9 mouse cellular contexts compared by ENCODE assay signal in the genomic region with DNA sequence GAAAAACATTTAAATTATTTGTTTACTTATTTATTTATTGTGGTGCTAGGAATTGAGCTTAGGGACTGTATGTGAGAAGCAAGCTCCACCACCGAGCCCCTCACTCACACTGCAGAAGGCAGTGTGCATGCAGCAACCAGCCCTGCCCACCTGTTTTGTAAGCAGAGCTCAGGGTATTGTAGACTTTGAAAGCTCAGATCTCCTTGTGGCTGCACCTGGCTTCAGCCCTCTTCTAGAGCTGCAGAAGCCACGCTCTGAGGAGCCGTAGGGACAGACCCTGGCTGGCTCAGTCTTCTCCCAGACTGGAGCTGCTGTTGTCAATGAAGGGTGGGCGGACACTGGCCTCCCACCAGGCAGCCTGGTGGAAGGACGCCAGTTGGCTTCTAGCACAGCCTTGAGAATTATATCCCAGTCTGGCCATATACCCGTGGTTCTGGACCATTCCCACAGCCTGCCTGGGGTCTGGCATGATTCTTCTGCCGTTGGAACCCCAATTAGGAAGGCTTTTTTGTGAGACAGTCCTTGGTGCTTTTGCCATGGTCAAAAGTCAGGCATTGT. TPM values are rescaled to one million over a fixed set of nuclear protein-coding genes. Genes with fewer than 3 reads are reported as not detected.
A peak's percentile ranks its signal among the peaks of the same experiment; 100 is the strongest.
DNase-seq lines count a peak whose midpoint lies in the region; ATAC-seq and TF ChIP-seq lines count a peak whose summit lies in the region.
"Had no signal": no experiment of that assay in that cellular context is flagged by ENCODE, and none has a peak within 500 bp of the region (broad histone marks: within the 10 kb centered on the region; RNA-seq: fewer than 3 reads in every experiment).

No protein-coding gene starts in this region.

- intact Hi-C loops in left cerebral cortex, postnatal 25 days (cut with DNase I), result loop anchor here (2.0 to 5.0 kb wide), 2 partner anchors 14 to 72 kb away; a partner anchor contains a TSS

- peak; percentile 48 for ATAC-seq in stomach, embryonic 16.5 days (ENCODE audit: insufficient read depth, low FRiP score)
- ATAC-seq in stomach, postnatal 0 days (ENCODE audit: low FRiP score, low TSS enrichment), result no peak; the same call in 1 of the 2 replicates
- ATAC-seq in megakaryocyte, adult 5-6 weeks (ENCODE audit: poor library complexity, severe bottlenecking), result no peak
- no peak for ATAC-seq in liver, embryonic 11.5 days (replicated peaks; ENCODE audit: low FRiP score)

- peaks cover 9% of the 10 kb centered on the region; the same call in 1 of the 2 replicates for H3K4me1 ChIP-seq in stomach, embryonic 16.5 days (ENCODE audit: control insufficient read depth, insufficient read depth, low read length)
- peaks cover 6% of the 10 kb centered on the region; the same call in 1 of the 2 replicates for H3K4me1 ChIP-seq in stomach, postnatal 0 days (replicated peaks; ENCODE audit: control insufficient read depth, insufficient read depth)
- no peaks in the 10 kb centered on the region for H3K4me1 ChIP-seq in liver, embryonic 11.5 days (replicated peaks; ENCODE audit: control insufficient read depth, insufficient read depth, low read length)

- TF ChIP-seq CTCF in stomach, postnatal 0 days (IDR thresholded peaks at IDR 0.05; ENCODE audit: low read depth), result no peak

- H3K9me3 ChIP-seq in stomach, embryonic 16.5 days (replicated peaks; ENCODE audit: control insufficient read depth, low read length), result no peaks in the 10 kb centered on the region
- no peaks in the 10 kb centered on the region for H3K9me3 ChIP-seq in stomach, postnatal 0 days (ENCODE audit: control insufficient read depth, low read length)
- no peaks in the 10 kb centered on the region for H3K9me3 ChIP-seq in liver, embryonic 11.5 days (ENCODE audit: control insufficient read depth, low read length)

- H3K27ac ChIP-seq in stomach, embryonic 16.5 days (ENCODE audit: low read length), result peak overlapping the region; percentile 14; the same call in 1 of the 2 replicates
- H3K27ac ChIP-seq in stomach, postnatal 0 days (replicated peaks), result no peak overlapping the region
- H3K27ac ChIP-seq in liver, embryonic 11.5 days (ENCODE audit: low read depth, low read length), result no peak overlapping the region

- WGBS in stomach, embryonic 16.5 days, result 57% methylated on average over 7 of the region's 7 CpGs
- 54% methylated on average over 7 of the region's 7 CpGs for WGBS in stomach, postnatal 0 days
- 69% methylated on average over 7 of the region's 7 CpGs for WGBS in liver, embryonic 11.5 days

- no peak for TF ChIP-seq EP300 in stomach, postnatal 0 days (optimal IDR thresholded peaks at IDR 0.05)

- no peak overlapping the region for H3K4me2 ChIP-seq in stomach, embryonic 16.5 days (ENCODE audit: low read depth, low read length)
- no peak overlapping the region for H3K4me2 ChIP-seq in stomach, postnatal 0 days (replicated peaks; ENCODE audit: low read depth)
- H3K4me2 ChIP-seq in liver, embryonic 11.5 days, result no peak overlapping the region

- no peaks in the 10 kb centered on the region for H3K36me3 ChIP-seq in stomach, embryonic 16.5 days (ENCODE audit: control insufficient read depth, insufficient read depth, low read length)
- peaks cover 7% of the 10 kb centered on the region for H3K36me3 ChIP-seq in stomach, postnatal 0 days (ENCODE audit: control insufficient read depth, insufficient read depth, low read length)
- peaks cover 2% of the 10 kb centered on the region; the same call in 1 of the 2 replicates for H3K36me3 ChIP-seq in liver, embryonic 11.5 days (ENCODE audit: control insufficient read depth, insufficient read depth, low read length)

- H3K9ac ChIP-seq in stomach, embryonic 16.5 days (ENCODE audit: low read length), result no peak overlapping the region
- H3K9ac ChIP-seq in stomach, postnatal 0 days (ENCODE audit: low read length), result no peak overlapping the region
- no peak overlapping the region for H3K9ac ChIP-seq in liver, embryonic 11.5 days (ENCODE audit: low read depth, low read length)

- peak; percentile 33 for DNase-seq in gastrocnemius, postnatal 25 days
- no peak for DNase-seq in gastrocnemius, adult 18-20 months (ENCODE audit: low spot score)
- DNase-seq in stomach, postnatal 0 days (ENCODE audit: low spot score), result no peak
- peak; percentile 66 to 91 for DNase-seq in left cerebral cortex, postnatal 25 days (ENCODE audit: low spot score in 2 of 2)
- DNase-seq in thymus, postnatal 36 days, result peak; percentile 16 to 35
- DNase-seq in liver, embryonic 11.5 days (ENCODE audit: low spot score), result no peak

- no peak overlapping the region for H3K4me3 ChIP-seq in stomach, embryonic 16.5 days (replicated peaks; ENCODE audit: low read length)
- no peak overlapping the region for H3K4me3 ChIP-seq in stomach, postnatal 0 days (ENCODE audit: low read depth, low read length)
- H3K4me3 ChIP-seq in liver, embryonic 11.5 days (ENCODE audit: low read depth, low read length), result no peak overlapping the region

- H3K27me3 ChIP-seq in stomach, embryonic 16.5 days (ENCODE audit: control insufficient read depth, insufficient read depth, low read length), result no peaks in the 10 kb centered on the region
- H3K27me3 ChIP-seq in stomach, postnatal 0 days (ENCODE audit: control insufficient read depth, insufficient read depth, low read length), result no peaks in the 10 kb centered on the region
- no peaks in the 10 kb centered on the region; the same call in 1 of the 2 replicates for H3K27me3 ChIP-seq in liver, embryonic 11.5 days (replicated peaks; ENCODE audit: control insufficient read depth, insufficient read depth, low read length)

RNA-seq across cellular contexts. Expression of a gene that starts 16.9 kb away (rescaled TPM):
- under 1 TPM; 0.61 to 0.67 TPM for total RNA-seq in gastrocnemius, postnatal 25 days (2021)
- under 1 TPM; 0.27 to 0.95 TPM for total RNA-seq in gastrocnemius, adult 18-20 months (2021)
- polyA plus RNA-seq in stomach, embryonic 16.5 days (2015; fragmentation: Nextera tagmentation; extraction: Ambion mirVana), result 26.7 and 31.1 TPM in 2 replicates
- polyA plus RNA-seq in stomach, postnatal 0 days (2015; fragmentation: Nextera tagmentation; extraction: Ambion mirVana), result 20.6 and 22.8 TPM in 2 replicates
- total RNA-seq in left cerebral cortex, postnatal 25 days (2021), result 100 to 1,000 TPM; 177 to 182 TPM
- total RNA-seq in megakaryocyte, adult 5-6 weeks (2015), result not detected in 2 replicates
- total RNA-seq in megakaryocyte, adult 5-6 weeks (2017), result 0.33 TPM in 1 of 2 replicates, not detected in the other
- polyA plus RNA-seq in liver, embryonic 11.5 days (2014; fragmentation: Nextera tagmentation; extraction: Ambion mirVana), result 5.8 and 5.9 TPM in 2 replicates

RNA-seq across cellular contexts. Expression of a gene that starts 27.1 kb away (rescaled TPM):
- 10 to 100 TPM; 14.4 to 16.4 TPM for total RNA-seq in gastrocnemius, postnatal 25 days (2021)
- 10 to 100 TPM; 14.6 to 16.6 TPM for total RNA-seq in gastrocnemius, adult 18-20 months (2021)
- 26.1 and 26.7 TPM in 2 replicates for polyA plus RNA-seq in stomach, embryonic 16.5 days (2015; fragmentation: Nextera tagmentation; extraction: Ambion mirVana)
- 10.1 and 10.4 TPM in 2 replicates for polyA plus RNA-seq in stomach, postnatal 0 days (2015; fragmentation: Nextera tagmentation; extraction: Ambion mirVana)
- total RNA-seq in left cerebral cortex, postnatal 25 days (2021), result 10 to 100 TPM; 17.7 to 20.2 TPM
- total RNA-seq in megakaryocyte, adult 5-6 weeks (2015), result 2.9 and 3.9 TPM in 2 replicates
- total RNA-seq in megakaryocyte, adult 5-6 weeks (2017), result 5.0 and 6.4 TPM in 2 replicates
- polyA plus RNA-seq in liver, embryonic 11.5 days (2014; fragmentation: Nextera tagmentation; extraction: Ambion mirVana), result 29.1 and 30.0 TPM in 2 replicates

RNA-seq across cellular contexts. Expression of a gene that starts 54.2 kb away (rescaled TPM):
- not detected for total RNA-seq in gastrocnemius, postnatal 25 days (2021)
- total RNA-seq in gastrocnemius, adult 18-20 months (2021), result not detected
- polyA plus RNA-seq in stomach, embryonic 16.5 days (2015; fragmentation: Nextera tagmentation; extraction: Ambion mirVana), result 1.7 and 2.1 TPM in 2 replicates
- polyA plus RNA-seq in stomach, postnatal 0 days (2015; fragmentation: Nextera tagmentation; extraction: Ambion mirVana), result 2.2 and 2.3 TPM in 2 replicates
- total RNA-seq in left cerebral cortex, postnatal 25 days (2021), result 10 to 100 TPM; 18.9 to 20.6 TPM
- not detected in 2 replicates for total RNA-seq in megakaryocyte, adult 5-6 weeks (2015)
- not detected in 2 replicates for total RNA-seq in megakaryocyte, adult 5-6 weeks (2017)
- 0.19 and 0.43 TPM in 2 replicates for polyA plus RNA-seq in liver, embryonic 11.5 days (2014; fragmentation: Nextera tagmentation; extraction: Ambion mirVana)
- polyA plus RNA-seq: embryonic facial prominence, embryonic 11.5 days had no signal

Comparison
In these comparisons a context has a peak if more than half of its experiments do, and no peak if none do; other contexts are left out.
1. DNase-seq: peak in gastrocnemius, postnatal 25 days (single experiment), left cerebral cortex, postnatal 25 days (2 of 2) and thymus, postnatal 36 days (2 of 2); none in gastrocnemius, adult 18-20 months (single experiment), stomach, postnatal 0 days (single experiment) and liver, embryonic 11.5 days (single experiment).
2. RNA of a gene that starts 16.9 kb away (total RNA-seq): 177 to 182 TPM in left cerebral cortex, postnatal 25 days; 0.27 to 0.95 TPM in gastrocnemius, adult 18-20 months, 0.61 to 0.67 TPM in gastrocnemius, postnatal 25 days and 0.33 TPM in megakaryocyte, adult 5-6 weeks; every median in the first group is over 10 times any median in the second.
3. RNA of a gene that starts 54.2 kb away (total RNA-seq): 18.9 to 20.6 TPM in left cerebral cortex, postnatal 25 days; not detected in gastrocnemius, postnatal 25 days, not detected in gastrocnemius, adult 18-20 months and not detected in megakaryocyte, adult 5-6 weeks; every median in the first group is over 10 times any median in the second.